Mouse (Mus musculus) heart, adult 18-20 months (tissue): ENCODE results near the gene Kcnc2. TPM values are rescaled to one million over a fixed set of nuclear protein-coding genes. Genes with fewer than 3 reads are reported as not detected.

Source experiments
- DNase-seq, 2 experiments: peaks; one replicate each; pipeline ENCODE4 v3.0.0; 2021 to 2022; ENCODE audit warnings: mixed read lengths in 1 of 2
- total RNA-seq, 2 experiments: library from RNA; stranded (reverse); gene quantifications; 2 replicates each; pipeline ENCODE4 v1.2.3; 2021

Gene Kcnc2
- total RNA-seq, 2 experiments from 2014 or later: 0.32 to 0.41 TPM

DNA sequence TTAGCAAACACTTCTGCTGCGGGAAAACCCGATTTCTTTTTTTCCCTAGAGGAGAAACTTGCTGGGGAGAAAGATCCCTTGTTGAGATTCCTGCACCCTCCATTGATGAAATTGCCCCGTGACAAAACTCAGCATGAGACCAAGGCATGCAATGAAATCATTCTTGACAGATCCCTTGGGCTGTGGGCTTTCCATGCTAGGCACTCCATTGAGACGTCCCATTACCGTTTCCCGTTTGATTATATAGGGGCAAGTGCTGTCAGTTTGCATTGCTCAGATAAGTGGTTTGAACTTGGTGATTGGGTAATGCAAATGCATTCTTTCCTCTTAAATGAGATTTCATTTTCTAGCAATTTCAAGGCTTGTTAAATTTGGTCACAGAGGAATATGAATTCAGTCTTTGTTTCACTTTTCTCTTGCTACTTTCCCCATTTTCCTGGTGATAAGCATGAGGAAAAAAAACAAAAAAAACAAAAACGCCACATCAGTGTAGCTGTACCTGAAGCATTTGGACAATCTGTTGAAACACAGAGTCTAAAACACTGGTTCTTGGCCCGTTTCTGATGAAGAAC, 123.6 kb downstream of the Kcnc2 start:
- no peak for DNase-seq

GRCm38 (mm10) chr10:112397194-112397593, 126.3 kb downstream of the Kcnc2 start:
- DNase-seq: no peak

- DNase-seq: no peak
These were observed 129.9 kb downstream of the Kcnc2 start for GRCm38 (mm10) chr10:112400591-112401404.

GRCm38 (mm10) chr10:112409525-112409924, 138.6 kb downstream of the Kcnc2 start:
- DNase-seq: no peak

DNA sequence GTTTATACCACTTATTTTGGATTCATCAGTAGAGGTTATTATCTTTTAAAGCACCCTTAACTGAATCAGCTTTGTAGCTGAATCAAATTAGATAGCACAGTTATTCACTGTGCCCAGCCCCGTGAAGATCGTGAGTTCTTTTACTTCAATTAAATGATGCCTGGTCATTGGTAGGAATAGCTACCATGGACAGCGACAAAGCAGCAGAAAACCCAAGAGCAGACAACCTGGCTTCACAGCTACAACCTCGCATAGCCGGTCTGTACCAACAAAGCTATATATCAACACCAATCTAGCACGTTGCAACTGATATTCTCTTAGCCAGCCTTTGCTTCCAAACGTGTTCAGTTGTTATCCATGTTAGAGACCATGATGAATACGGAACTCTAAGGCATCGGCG, 152.4 kb downstream of the Kcnc2 start:
- DNase-seq: no peak

GRCm38 (mm10) chr10:112436950-112437349, 166.0 kb downstream of the Kcnc2 start:
- no peak for DNase-seq

GRCm38 (mm10) chr10:112444640-112445039, 173.7 kb downstream of the Kcnc2 start:
- no peak for DNase-seq

GRCm38 (mm10) chr10:112450910-112451309, 180.0 kb downstream of the Kcnc2 start:
- DNase-seq: no peak

DNA sequence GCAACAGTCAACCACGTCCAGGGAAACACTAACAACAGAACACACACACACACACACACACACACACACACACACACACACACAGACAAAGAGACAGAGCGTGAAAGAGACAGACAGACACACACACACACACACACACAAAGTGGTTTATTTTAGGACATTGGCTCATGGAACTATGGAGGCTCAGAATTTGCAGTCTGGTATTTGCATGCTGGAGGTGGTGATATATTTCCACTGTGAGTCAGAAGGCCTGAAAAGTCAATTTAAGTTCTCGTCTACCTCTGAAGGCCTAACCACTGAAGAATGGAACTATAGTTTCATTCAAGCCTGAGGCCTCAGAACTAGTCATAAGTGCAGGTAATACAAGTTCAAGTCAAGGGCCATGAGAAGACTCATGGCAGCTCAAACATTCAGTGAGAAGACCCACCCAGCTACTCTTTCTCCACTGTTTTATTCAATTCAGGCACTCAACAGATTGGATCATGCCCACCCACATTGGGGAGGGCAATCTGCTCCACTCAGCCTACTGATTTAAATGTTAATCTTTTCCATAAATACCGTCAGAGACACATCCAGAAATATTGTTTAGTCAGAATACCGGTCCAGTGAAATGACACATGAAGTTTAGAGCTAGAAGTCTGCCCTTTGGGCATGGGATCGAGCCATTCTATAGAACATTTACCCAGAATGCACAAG, 197.9 kb downstream of the Kcnc2 start:
- no peak for DNase-seq

GRCm38 (mm10) chr10:112474122-112474810, 203.3 kb downstream of the Kcnc2 start:
- DNase-seq: no peak

DNA sequence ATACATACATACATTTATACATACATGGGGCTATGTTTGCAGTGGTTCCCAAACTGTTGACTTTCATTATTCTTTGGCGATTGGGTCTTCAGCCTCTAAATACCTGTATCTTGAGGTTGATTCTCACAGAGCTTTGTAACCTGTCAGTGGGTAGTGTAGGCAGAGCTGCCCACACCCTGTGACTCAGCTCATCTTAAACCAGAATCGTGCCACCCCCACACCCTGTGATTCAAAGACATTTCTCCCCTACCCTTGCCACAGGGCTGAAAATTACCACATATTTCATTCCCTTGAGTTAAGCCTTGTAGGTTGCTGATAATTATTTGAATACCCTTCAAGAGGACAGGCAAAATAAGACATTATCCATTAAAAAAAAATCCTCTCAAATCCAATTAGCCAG, 210.5 kb downstream of the Kcnc2 start:
- DNase-seq: no peak

GRCm38 (mm10) chr10:112481921-112482607, 211.1 kb downstream of the Kcnc2 start:
- DNase-seq: no peak

DNA sequence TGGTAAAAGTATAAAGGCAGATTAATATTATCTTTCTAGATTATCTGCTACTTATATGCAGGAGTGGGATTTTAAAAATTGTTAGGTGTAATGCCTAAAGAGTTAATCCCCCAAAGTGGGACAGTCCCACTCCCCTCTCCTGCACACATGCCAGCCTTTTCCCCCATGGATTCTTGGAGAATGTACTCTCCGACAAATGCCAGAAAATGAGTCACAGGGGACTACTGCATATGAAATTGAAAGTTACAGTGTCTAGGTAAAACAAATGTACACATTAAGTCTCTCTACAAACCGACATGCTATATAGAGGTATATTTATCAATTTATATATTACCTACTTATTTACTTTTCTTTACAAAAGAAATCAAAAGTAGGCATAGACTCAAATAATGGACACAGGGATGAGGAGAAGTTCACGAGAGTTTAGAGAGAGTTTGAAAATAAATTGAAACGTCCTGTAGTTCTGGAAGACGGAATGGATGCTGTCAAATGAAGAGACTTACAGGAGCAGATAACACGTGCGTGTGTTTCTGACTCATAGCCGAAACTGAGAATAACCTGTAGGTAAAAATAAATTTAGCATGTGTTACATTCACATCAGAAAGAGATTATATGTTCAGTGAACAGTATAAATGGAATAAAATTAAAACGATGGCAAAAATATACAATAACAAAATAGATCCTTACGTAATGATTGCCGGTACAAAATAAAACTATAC, 213.6 kb downstream of the Kcnc2 start:
- DNase-seq: no peak

DNA sequence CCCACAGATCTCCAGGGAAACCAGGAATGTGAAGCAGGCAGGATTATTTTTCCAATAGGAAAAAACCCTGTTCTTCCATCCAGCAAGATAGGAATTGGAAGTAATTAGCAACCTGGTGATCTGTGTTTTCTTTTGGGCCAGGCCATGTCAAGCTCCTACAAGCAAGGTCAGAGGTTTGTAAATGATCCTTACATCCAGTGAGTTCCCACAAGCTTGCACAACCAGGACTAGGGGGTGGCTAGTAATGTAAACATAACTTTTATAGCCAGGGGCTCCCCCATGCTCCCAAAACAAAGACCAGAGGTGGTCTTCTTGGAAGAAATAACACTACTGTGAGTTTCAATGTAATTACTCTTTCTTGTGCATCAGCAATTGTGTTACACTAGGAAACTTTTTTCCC, 214.9 kb downstream of the Kcnc2 start:
- no peak for DNase-seq

- DNase-seq: no peak
These were observed 217.8 kb downstream of the Kcnc2 start for GRCm38 (mm10) chr10:112488751-112489150.

Other genes with a start within 250 kb of the Kcnc2 start
- not detected for gene Glipr1l1, start 210.9 kb upstream of the Kcnc2 start, total RNA-seq
- gene Glipr1l2, start 187.8 kb upstream of the Kcnc2 start, total RNA-seq: not detected
- not detected for gene Glipr1l3, start 110.8 kb upstream of the Kcnc2 start, total RNA-seq
- gene Caps2, start 107.5 kb upstream of the Kcnc2 start, total RNA-seq: not detected